In genomic region chr14:121916311-121917094, GRCm38 (mm10) we compare ENCODE assay signal across 19 mouse cellular contexts. TPM values are rescaled to one million over a fixed set of nuclear protein-coding genes. Genes with fewer than 3 reads are reported as not detected.
A peak's percentile ranks its signal among the peaks of the same experiment; 100 is the strongest.
DNase-seq lines count a peak whose midpoint lies in the region; ATAC-seq lines count a peak whose summit lies in the region.
"Had no signal": no experiment of that assay in that cellular context is flagged by ENCODE, and none has a peak within 500 bp of the region (broad histone marks: within the 10 kb centered on the region; RNA-seq: fewer than 3 reads in every experiment).

No protein-coding gene starts in this region.

- no peaks in the 10 kb centered on the region for H3K4me1 ChIP-seq in limb, embryonic 10.5 days
- H3K4me1 ChIP-seq: midbrain, embryonic 15.5 days had no signal

- 0 out of 2 replicates have a peak overlapping the region, but pooled peaks have one; percentile 18 for H3K27ac ChIP-seq in macrophage
- H3K27ac ChIP-seq in limb, embryonic 10.5 days, result no peak overlapping the region
- H3K27ac ChIP-seq: heart, embryonic 15.5 days; limb, embryonic 12.5 days; midbrain, embryonic 15.5 days; neural tube, embryonic 13.5 days had no signal

- no peak overlapping the region for H3K4me3 ChIP-seq in macrophage (ENCODE audit: inconsistent target)
- no peak overlapping the region for H3K4me3 ChIP-seq in limb, embryonic 10.5 days
- H3K4me3 ChIP-seq: heart, embryonic 15.5 days; limb, embryonic 12.5 days; midbrain, embryonic 15.5 days; neural tube, embryonic 13.5 days had no signal

- H3K36me3 ChIP-seq in macrophage (ENCODE audit: inconsistent target), result peaks cover 10% of the 10 kb centered on the region; the same call in 1 of the 2 replicates
- peaks cover 48% of the 10 kb centered on the region for H3K36me3 ChIP-seq in limb, embryonic 10.5 days

- no peaks in the 10 kb centered on the region for H3K79me2 ChIP-seq in macrophage (ENCODE audit: inconsistent target)

- H3K9me3 ChIP-seq in limb, embryonic 10.5 days (replicated peaks), result no peaks in the 10 kb centered on the region
- H3K9me3 ChIP-seq: heart, embryonic 15.5 days; limb, embryonic 12.5 days; midbrain, embryonic 15.5 days; neural tube, embryonic 13.5 days had no signal

- DNase-seq in thymus, postnatal 0 days (ENCODE audit: low spot score), result peak; percentile 34
- DNase-seq in thymus, postnatal 25 days, result no peak
- DNase-seq in thymus, postnatal 4 days, result peak; percentile 42
- DNase-seq in limb, embryonic 10.5 days (ENCODE audit: low spot score), result no peak
- no peak for DNase-seq in cerebellum, postnatal 36 days
- DNase-seq: cerebellum, adult 9-10 months; heart, adult 18-20 months; lung, adult 2 months; retina, postnatal 1 day had no signal

- WGBS in macrophage (ENCODE audit: missing documents), result 43% methylated on average over 6 of the region's 6 CpGs
- 88% methylated on average over 6 of the region's 6 CpGs for WGBS in limb, embryonic 10.5 days

- peak; percentile 11 for ATAC-seq in activated CD4-positive, CD25-positive, alpha-beta regulatory T cell, adult 4 months
- ATAC-seq: forebrain, embryonic 16.5 days; midbrain, embryonic 15.5 days; Patski had no signal

- H3K27me3 ChIP-seq in limb, embryonic 10.5 days (ENCODE audit: low read depth, poor library complexity, severe bottlenecking), result no peaks in the 10 kb centered on the region
- H3K27me3 ChIP-seq: heart, embryonic 15.5 days; limb, embryonic 12.5 days; midbrain, embryonic 15.5 days; neural tube, embryonic 13.5 days; Patski had no signal

RNA-seq across cellular contexts. Expression of gene Gpr18, which starts 0.9 kb away (rescaled TPM):
- 5.5 and 6.3 TPM in 2 replicates for polyA plus RNA-seq in thymus, postnatal 0 days (2015; fragmentation: Nextera tagmentation; extraction: Ambion mirVana)
- polyA plus RNA-seq in activated CD4-positive, CD25-positive, alpha-beta regulatory T cell, adult 4 months (2017; shearing (Covaris generic)), result 10 to 100 TPM; 83.8 to 86.0 TPM
- total RNA-seq in macrophage (2018; cell fraction: chromatin; rRNA removed), result 1 to 10 TPM in 6 of 26 experiments, under 1 TPM in 8, not detected in 12; 0.33 to 5.1 (median 0.94) TPM
- total RNA-seq in macrophage (2018; cell fraction: cytosol; rRNA removed), result 10 to 100 TPM in 1 of 26 experiments, 1 to 10 TPM in 14, under 1 TPM in 11; 0.12 to 14.1 (median 2.8) TPM
- 10 to 100 TPM in 1 of 26 experiments, 1 to 10 TPM in 14, under 1 TPM in 1, not detected in 10; 0.44 to 13.9 (median 3.5) TPM for total RNA-seq in macrophage (2018; cell fraction: nucleus; rRNA removed)
- polyA plus RNA-seq in macrophage (2018), result 0.20 to 0.28 TPM (median 0.22 TPM) in 3 replicates
- polyA plus RNA-seq in limb, embryonic 10.5 days (2016; fragmentation: Nextera tagmentation; extraction: Ambion mirVana), result 0.19 and 0.29 TPM in 2 replicates
- total RNA-seq: gastrocnemius, adult 18-20 months; layer of hippocampus, adult 18-20 months had no signal

RNA-seq across cellular contexts. Expression of gene Ubac2, which starts 38.1 kb away (rescaled TPM):
- polyA plus RNA-seq in thymus, postnatal 0 days (2015; fragmentation: Nextera tagmentation; extraction: Ambion mirVana), result 90.1 and 102 TPM in 2 replicates
- 10 to 100 TPM; 62.5 to 75.1 TPM for polyA plus RNA-seq in activated CD4-positive, CD25-positive, alpha-beta regulatory T cell, adult 4 months (2017; shearing (Covaris generic))
- total RNA-seq in macrophage (2018; cell fraction: chromatin; rRNA removed), result 10 to 100 TPM in 24 of 26 experiments, 1 to 10 TPM in 2; 7.3 to 30.5 (median 18.2) TPM
- total RNA-seq in macrophage (2018; cell fraction: cytosol; rRNA removed), result 10 to 100 TPM; 16.4 to 36.6 (median 25.8) TPM
- 10 to 100 TPM; 10.4 to 35.9 (median 23.6) TPM for total RNA-seq in macrophage (2018; cell fraction: nucleus; rRNA removed)
- polyA plus RNA-seq in macrophage (2018), result 14.7 to 27.5 TPM (median 24.4 TPM) in 3 replicates
- polyA plus RNA-seq in limb, embryonic 10.5 days (2016; fragmentation: Nextera tagmentation; extraction: Ambion mirVana), result 66.2 and 73.4 TPM in 2 replicates

RNA-seq across cellular contexts. Expression of gene Gpr183, which starts 48.5 kb away (rescaled TPM):
- polyA plus RNA-seq in thymus, postnatal 0 days (2015; fragmentation: Nextera tagmentation; extraction: Ambion mirVana), result 12.5 and 13.4 TPM in 2 replicates
- polyA plus RNA-seq in activated CD4-positive, CD25-positive, alpha-beta regulatory T cell, adult 4 months (2017; shearing (Covaris generic)), result 100 to 1,000 TPM; 104 to 118 TPM
- 1 to 10 TPM in 13 of 26 experiments, under 1 TPM in 10, not detected in 3; 0.39 to 6.8 (median 1.9) TPM for total RNA-seq in macrophage (2018; cell fraction: chromatin; rRNA removed)
- total RNA-seq in macrophage (2018; cell fraction: cytosol; rRNA removed), result 10 to 100 TPM in 1 of 26 experiments, 1 to 10 TPM in 19, under 1 TPM in 6; 0.40 to 10.8 (median 3.0) TPM
- 10 to 100 TPM in 1 of 26 experiments, 1 to 10 TPM in 19, under 1 TPM in 6; 0.17 to 27.4 (median 2.0) TPM for total RNA-seq in macrophage (2018; cell fraction: nucleus; rRNA removed)
- 2.6 to 26.1 TPM (median 8.0 TPM) in 3 replicates for polyA plus RNA-seq in macrophage (2018)
- polyA plus RNA-seq in limb, embryonic 10.5 days (2016; fragmentation: Nextera tagmentation; extraction: Ambion mirVana), result 2.4 and 2.7 TPM in 2 replicates
- polyA plus RNA-seq: Patski had no signal

Comparison
In these comparisons a context has a peak if more than half of its experiments do, and no peak if none do; other contexts are left out.
1. DNase-seq: peak in thymus, postnatal 0 days (single experiment) and thymus, postnatal 4 days (single experiment); none in thymus, postnatal 25 days (single experiment), limb, embryonic 10.5 days (single experiment) and cerebellum, postnatal 36 days (0 of 2).
2. RNA of gene Gpr18, which starts 0.9 kb away (polyA plus RNA-seq): 83.8 to 86.0 TPM in activated CD4-positive, CD25-positive, alpha-beta regulatory T cell, adult 4 months; 5.5 to 6.3 TPM in thymus, postnatal 0 days, 0.20 to 0.28 TPM in macrophage and 0.19 to 0.29 TPM in limb, embryonic 10.5 days; every median in the first group is over 10 times any median in the second.